Mouse (Mus musculus): Measurements from ENCODE around the gene Eps8. TPM values are rescaled to one million over a fixed set of nuclear protein-coding genes. Genes with fewer than 3 reads are reported as not detected.

Eps8 gene
- polyA plus RNA-seq, 1 experiment = 50.4 TPM

GRCm38 (mm10) chr6:137661583-137662365, 7.1 kb upstream of the Eps8 start:
- Histone ChIP-seq H3K4me1 (ENCODE audit: control insufficient read depth, insufficient read depth, low read length) (no peaks in the 10 kb centered on the region), H3K27ac (ENCODE audit: insufficient read depth, low read length) (no peak overlapping the region), H3K4me3 (replicated peaks; ENCODE audit: insufficient read depth, low read depth, low read length) (no peak overlapping the region), H3K27me3 (ENCODE audit: control insufficient read depth, insufficient read depth, low read length) (no peaks in the 10 kb centered on the region)
- DNase-seq = no peak
- TF ChIP-seq POLR2A (IDR thresholded peaks at IDR 0.05; ENCODE audit: borderline replicate concordance, insufficient read depth, low read length) (no peak), CTCF (IDR thresholded peaks at IDR 0.05; ENCODE audit: borderline replicate concordance, insufficient read depth, low read depth, low read length) (no peak)
- 95% methylated on average over 23 of the region's 23 CpGs for WGBS

DNA sequence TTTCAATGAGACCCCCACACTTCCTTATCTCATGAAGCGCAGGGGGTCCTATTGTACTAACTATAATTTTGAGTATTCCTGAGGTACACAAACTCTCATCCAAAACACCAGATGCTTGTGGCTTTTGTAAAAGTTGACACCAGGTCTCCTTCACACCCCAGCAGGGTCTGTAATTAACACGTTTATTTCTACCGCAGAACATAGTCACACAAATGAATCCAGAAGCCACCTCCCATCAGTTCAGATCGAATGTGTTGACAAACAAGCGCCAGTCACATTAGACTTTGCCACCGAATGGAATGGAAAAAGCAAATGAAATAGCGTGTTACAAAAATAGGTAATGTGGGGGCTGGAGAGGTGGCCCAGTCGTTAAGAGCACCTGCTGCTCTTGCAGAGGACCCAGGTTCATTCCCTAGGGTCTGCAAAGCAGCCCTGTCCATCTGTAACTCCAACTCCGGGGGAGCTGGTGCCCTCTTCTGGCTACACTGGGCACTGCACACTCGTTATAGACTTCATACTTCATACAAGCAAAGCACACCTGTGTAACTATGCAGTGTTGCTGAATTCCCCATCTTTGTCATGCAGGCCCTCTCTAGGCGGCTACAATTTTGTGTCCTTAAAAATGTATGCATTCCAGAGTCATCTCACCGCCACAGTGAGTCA, 3.9 kb upstream of the Eps8 start:
- Histone ChIP-seq H3K4me3 (replicated peaks; ENCODE audit: insufficient read depth, low read depth, low read length) (no peak overlapping the region), H3K27me3 (ENCODE audit: control insufficient read depth, insufficient read depth, low read length) (no peaks in the 10 kb centered on the region), H3K4me1 (ENCODE audit: control insufficient read depth, insufficient read depth, low read length) (no peaks in the 10 kb centered on the region), H3K27ac (ENCODE audit: insufficient read depth, low read length) (no peak overlapping the region)
- no peak for TF ChIP-seq POLR2A (IDR thresholded peaks at IDR 0.05; ENCODE audit: borderline replicate concordance, insufficient read depth, low read length)
- TF ChIP-seq CTCF (IDR thresholded peaks at IDR 0.05; ENCODE audit: borderline replicate concordance, insufficient read depth, low read depth, low read length) = 0 out of 2 replicates have a peak, but pooled peaks have one; percentile 26
- WGBS = 73% methylated on average over 12 of the region's 12 CpGs
- no peak for DNase-seq

- Histone ChIP-seq H3K27ac (ENCODE audit: insufficient read depth, low read length) (no peak overlapping the region), H3K4me3 (replicated peaks; ENCODE audit: insufficient read depth, low read depth, low read length) (no peak overlapping the region), H3K4me1 (ENCODE audit: control insufficient read depth, insufficient read depth, low read length) (no peaks in the 10 kb centered on the region), H3K27me3 (ENCODE audit: control insufficient read depth, insufficient read depth, low read length) (no peaks in the 10 kb centered on the region)
- 76% methylated on average over 6 of the region's 6 CpGs for WGBS
- TF ChIP-seq CTCF (IDR thresholded peaks at IDR 0.05; ENCODE audit: borderline replicate concordance, insufficient read depth, low read depth, low read length) (no peak), POLR2A (IDR thresholded peaks at IDR 0.05; ENCODE audit: borderline replicate concordance, insufficient read depth, low read length) (no peak)
- DNase-seq = no peak
Measured at GRCm38 (mm10) chr6:137657203-137657602, 2.5 kb upstream of the Eps8 start.

- TF ChIP-seq CTCF (IDR thresholded peaks at IDR 0.05; ENCODE audit: borderline replicate concordance, insufficient read depth, low read depth, low read length) (no peak), POLR2A (IDR thresholded peaks at IDR 0.05; ENCODE audit: borderline replicate concordance, insufficient read depth, low read length) (no peak)
- Histone ChIP-seq H3K27ac (ENCODE audit: insufficient read depth, low read length) (no peak overlapping the region), H3K27me3 (ENCODE audit: control insufficient read depth, insufficient read depth, low read length) (no peaks in the 10 kb centered on the region), H3K4me3 (replicated peaks; ENCODE audit: insufficient read depth, low read depth, low read length) (peak overlapping the region; percentile 92), H3K4me1 (ENCODE audit: control insufficient read depth, insufficient read depth, low read length) (peaks cover 9% of the 10 kb centered on the region)
- 12% methylated on average over 5 of the region's 7 CpGs for WGBS
- DNase-seq = peak; percentile 46 to 54
Measured at GRCm38 (mm10) chr6:137649528-137649927, 5.1 kb downstream of the Eps8 start.

GRCm38 (mm10) chr6:137649068-137649480, 5.6 kb downstream of the Eps8 start:
- WGBS = under 1% methylated on average over 49 of the region's 51 CpGs
- H3K4me3 ChIP-seq (replicated peaks; ENCODE audit: insufficient read depth, low read depth, low read length) = peak overlapping the region; percentile 92
- peak; percentile 39; the same call in 1 of the 2 replicates for TF ChIP-seq CTCF (IDR thresholded peaks at IDR 0.05; ENCODE audit: borderline replicate concordance, insufficient read depth, low read depth, low read length)
- TF ChIP-seq POLR2A (IDR thresholded peaks at IDR 0.05; ENCODE audit: borderline replicate concordance, insufficient read depth, low read length) = peak; percentile 28; the same call in 1 of the 2 replicates
- H3K27ac ChIP-seq (ENCODE audit: insufficient read depth, low read length) = peak overlapping the region; percentile 90
- DNase-seq = peak; percentile 87 to 88
- H3K27me3 ChIP-seq (ENCODE audit: control insufficient read depth, insufficient read depth, low read length) = no peaks in the 10 kb centered on the region
- H3K4me1 ChIP-seq (ENCODE audit: control insufficient read depth, insufficient read depth, low read length) = peaks cover 9% of the 10 kb centered on the region

DNA sequence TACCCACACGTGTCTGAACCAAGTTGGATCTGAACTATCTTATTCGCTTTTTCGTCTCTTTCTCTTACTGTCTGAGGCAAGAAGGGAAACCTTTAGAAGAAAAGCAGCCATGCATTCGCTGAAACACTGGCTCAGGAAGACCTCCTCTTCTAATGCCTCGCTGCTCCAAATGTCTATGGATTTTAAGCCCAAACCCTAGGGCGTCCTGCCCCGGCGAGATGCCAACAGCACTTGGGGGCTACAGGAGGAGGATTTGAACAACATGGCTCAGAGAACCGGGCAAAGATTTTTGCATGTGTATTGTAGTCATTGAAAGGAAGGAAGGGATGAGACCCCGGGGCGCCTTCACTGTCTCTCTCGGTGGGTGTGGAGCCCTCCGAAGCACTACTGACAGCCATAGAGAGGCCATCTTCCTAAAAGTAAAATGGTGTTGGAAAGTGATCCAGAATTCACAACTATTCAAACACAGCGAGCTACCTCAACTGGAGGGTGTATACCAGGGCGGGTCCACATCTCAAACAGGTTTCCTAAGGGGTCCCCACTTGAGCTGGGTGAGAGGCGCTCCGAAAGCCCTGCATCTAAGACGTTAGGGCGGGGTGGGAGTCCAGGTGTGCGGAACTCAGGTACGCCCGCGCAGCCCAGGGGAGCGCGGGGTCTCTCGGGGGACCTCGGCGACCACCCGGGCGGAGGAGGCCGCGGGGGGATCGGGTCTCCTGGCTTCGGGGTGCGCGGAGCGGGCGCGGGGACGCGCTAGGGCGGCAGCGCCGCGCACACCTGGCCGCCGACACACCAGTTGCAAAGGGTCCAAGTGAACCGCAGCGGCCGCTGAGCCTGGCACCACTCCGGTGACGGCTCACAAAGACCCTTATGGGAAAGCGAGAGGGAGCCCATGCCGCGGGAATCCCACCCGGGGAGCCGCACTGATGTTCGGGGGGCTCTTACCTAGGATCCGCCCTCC, 6.3 kb downstream of the Eps8 start:
- no peaks in the 10 kb centered on the region for H3K27me3 ChIP-seq (ENCODE audit: control insufficient read depth, insufficient read depth, low read length)
- H3K4me1 ChIP-seq (ENCODE audit: control insufficient read depth, insufficient read depth, low read length) = peaks cover 9% of the 10 kb centered on the region
- peak overlapping the region; percentile 92 for H3K4me3 ChIP-seq (replicated peaks; ENCODE audit: insufficient read depth, low read depth, low read length)
- WGBS = under 1% methylated on average over 59 of the region's 59 CpGs
- peak overlapping the region; percentile 90 for H3K27ac ChIP-seq (ENCODE audit: insufficient read depth, low read length)
- TF ChIP-seq CTCF (IDR thresholded peaks at IDR 0.05; ENCODE audit: borderline replicate concordance, insufficient read depth, low read depth, low read length) (no peak), POLR2A (IDR thresholded peaks at IDR 0.05; ENCODE audit: borderline replicate concordance, insufficient read depth, low read length) (no peak)
- DNase-seq = peak; percentile 70 to 72

DNA sequence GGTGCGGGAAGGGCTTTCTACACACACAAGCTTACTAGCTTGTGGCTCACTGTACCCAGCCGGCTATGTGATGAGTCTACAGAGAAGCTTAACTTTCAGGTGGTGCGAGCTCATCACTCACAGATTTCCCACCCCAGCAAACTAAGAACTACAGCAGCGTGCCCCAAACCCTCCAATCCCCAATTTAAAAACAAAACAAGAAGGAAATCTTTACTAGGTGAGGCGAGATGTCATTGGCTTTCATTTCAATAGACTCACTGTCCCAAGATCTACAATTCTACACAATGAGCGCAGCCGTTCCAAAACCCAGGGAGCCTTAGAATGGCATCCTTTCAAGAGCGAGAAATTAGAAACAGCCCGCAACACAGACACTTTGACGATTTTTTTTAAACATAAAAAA, 7.0 kb downstream of the Eps8 start:
- WGBS = 2% methylated on average over 10 of the region's 10 CpGs
- H3K4me1 ChIP-seq (ENCODE audit: control insufficient read depth, insufficient read depth, low read length) = peaks cover 9% of the 10 kb centered on the region
- TF ChIP-seq CTCF (IDR thresholded peaks at IDR 0.05; ENCODE audit: borderline replicate concordance, insufficient read depth, low read depth, low read length) (no peak), POLR2A (IDR thresholded peaks at IDR 0.05; ENCODE audit: borderline replicate concordance, insufficient read depth, low read length) (no peak)

More for the DNA sequence above, 7.0 kb downstream of the Eps8 start:
- peak; percentile 31 to 33 for DNase-seq
- Histone ChIP-seq H3K4me3 (replicated peaks; ENCODE audit: insufficient read depth, low read depth, low read length) (peak overlapping the region; percentile 92), H3K27me3 (ENCODE audit: control insufficient read depth, insufficient read depth, low read length) (no peaks in the 10 kb centered on the region), H3K27ac (ENCODE audit: insufficient read depth, low read length) (no peak overlapping the region; the same call in 1 of the 2 replicates)
